Mouse (Mus musculus) MEL (cell line): ENCODE results near the gene Bpifb1.

Experiments used
- CHD2 ChIP-seq: IDR thresholded peaks from 2 replicates; pipeline ENCODE4 v1.6.1; 2011; ENCODE audit warnings: low read length, improper control_type of control experiment
- CTCF ChIP-seq, 3 experiments: IDR thresholded peaks in 2 of 3; conservative IDR thresholded peaks in 1 of 3; 2 replicates each; pipeline ENCODE4 v1.5.1; 2011 to 2012; ENCODE audit warnings: low read length in 3 of 3, low read depth in 2 of 3, mild to moderate bottlenecking in 2 of 3, improper control_type of control experiment in 1 of 3, inconsistent platforms in 1 of 3, mixed read lengths in 1 of 3, moderate library complexity in 1 of 3; ENCODE audit not compliant: control insufficient read depth in 1 of 3, insufficient read depth in 1 of 3, poor library complexity in 1 of 3, severe bottlenecking in 1 of 3
- ELF1 ChIP-seq: IDR thresholded peaks from 2 replicates; pipeline ENCODE4 v1.6.1; 2014; ENCODE audit warnings: low read depth, mild to moderate bottlenecking, inconsistent platforms, low read length, improper control_type of control experiment, moderate library complexity
- GABPA ChIP-seq: IDR thresholded peaks from 2 replicates; pipeline ENCODE4 v1.6.1; 2012; ENCODE audit warnings: low read depth, mild to moderate bottlenecking, inconsistent platforms, low read length, improper control_type of control experiment, moderate library complexity
- MAFK ChIP-seq: IDR thresholded peaks from 2 replicates; pipeline ENCODE4 v1.6.1; 2011; ENCODE audit warnings: low read depth, mild to moderate bottlenecking, low read length, improper control_type of control experiment, borderline replicate concordance
- POLR2A ChIP-seq, 2 experiments: IDR thresholded peaks; 2 replicates each; pipeline ENCODE4 v1.6.1; 2011 to 2012; ENCODE audit warnings: low read length in 2 of 2, mild to moderate bottlenecking in 2 of 2, control low read depth in 1 of 2, improper control_type of control experiment in 1 of 2, low read depth in 1 of 2, moderate library complexity in 1 of 2; ENCODE audit not compliant: control insufficient read depth in 1 of 2, insufficient read depth in 1 of 2, poor library complexity in 1 of 2
- TAL1 ChIP-seq: IDR thresholded peaks from 2 replicates; pipeline ENCODE4 v1.6.1; 2012; ENCODE audit warnings: mild to moderate bottlenecking, inconsistent platforms, low read length, moderate library complexity, mixed read lengths
- ZKSCAN1 ChIP-seq: IDR thresholded peaks from 2 replicates; pipeline ENCODE4 v1.6.1; 2012; ENCODE audit warnings: low read depth, mild to moderate bottlenecking, inconsistent platforms, low read length, improper control_type of control experiment, moderate library complexity

DNA sequence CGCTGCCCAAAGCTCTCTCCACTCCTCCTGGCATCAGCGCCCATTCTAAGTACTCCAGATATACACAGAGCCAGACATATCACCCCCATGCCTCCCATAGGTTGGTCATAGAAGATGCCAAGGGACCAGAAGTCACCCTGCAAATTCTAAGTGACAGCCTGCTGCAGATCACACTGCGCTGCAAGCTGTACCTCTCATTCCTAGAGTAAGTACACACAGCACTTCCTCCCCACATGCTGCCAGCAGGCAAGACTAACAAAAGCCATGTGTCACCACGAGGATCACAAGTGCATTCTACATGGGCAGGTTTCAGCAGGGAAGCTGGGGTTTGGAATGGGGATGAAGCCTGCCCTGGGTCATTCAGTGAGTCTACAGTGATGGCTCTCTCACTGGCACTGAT lies 36.4 kb downstream of the Bpifb1 start:
- TF ChIP-seq CHD2, result no peak
- TF ChIP-seq CTCF (IDR thresholded peaks at IDR 0.05 in 2 of 3, conservative IDR thresholded peaks at IDR 0.05 in 1 of 3; ENCODE audit: control insufficient read depth in 1 of 3, insufficient read depth in 1 of 3, low read depth in 2 of 3, low read length in 3 of 3, poor library complexity in 1 of 3, severe bottlenecking in 1 of 3), result no peak
- TF ChIP-seq ZKSCAN1, result no peak
- no peak for TF ChIP-seq GABPA
- no peak for TF ChIP-seq ELF1
- no peak for TF ChIP-seq POLR2A (IDR thresholded peaks at IDR 0.05; ENCODE audit: control insufficient read depth in 1 of 2, insufficient read depth in 1 of 2, low read depth in 1 of 2, low read length in 2 of 2, poor library complexity in 1 of 2)
- no peak for TF ChIP-seq TAL1
- TF ChIP-seq MAFK, result no peak
